Mouse (Mus musculus): ENCODE data around the gene Ddi2. TPM values are rescaled to one million over a fixed set of nuclear protein-coding genes. Genes with fewer than 3 reads are reported as not detected.
A peak's percentile ranks its signal among the peaks of the same experiment; 100 is the strongest.

The Ddi2 gene
- polyA plus RNA-seq, 1 experiment from 2014 or later, result 22.5 TPM

DNA sequence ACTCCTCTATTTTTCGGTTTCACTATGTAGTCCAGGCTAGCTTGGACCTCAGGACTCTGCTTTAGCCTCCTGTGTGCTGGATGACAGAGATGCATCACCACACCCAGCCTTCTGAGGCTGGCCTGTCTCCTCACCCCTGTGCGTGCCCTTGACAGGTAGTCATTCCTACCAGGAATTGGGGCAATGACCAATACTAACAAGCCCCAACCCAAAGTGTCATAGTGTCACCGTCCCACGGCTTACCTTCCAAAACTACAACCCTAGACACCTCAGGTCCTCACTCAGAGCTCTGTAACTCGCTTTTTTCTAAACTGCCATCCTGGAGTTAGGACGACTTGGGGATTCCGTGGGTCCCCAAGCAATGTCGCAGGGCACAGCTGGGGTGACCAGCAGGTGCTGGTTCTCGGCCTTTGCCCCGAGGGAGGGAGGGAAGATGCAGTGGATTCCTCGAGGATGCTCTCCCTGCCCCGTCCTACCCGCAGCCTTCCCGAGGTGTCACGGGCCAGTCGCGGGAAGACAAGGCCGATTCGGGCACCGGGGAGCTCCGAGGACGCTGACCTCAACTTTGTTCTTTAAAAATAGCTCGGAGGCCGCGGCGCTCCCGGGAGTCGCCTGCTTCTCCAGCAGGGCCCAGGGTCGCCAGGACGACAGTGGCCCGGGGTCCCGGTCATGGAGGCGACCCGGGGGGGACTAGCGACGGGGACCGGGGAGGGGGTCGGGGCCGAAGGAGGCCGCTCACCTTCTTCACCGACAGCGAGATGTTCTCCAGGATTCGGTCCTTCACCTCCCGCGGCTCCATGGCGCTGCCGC is 59.9 kb downstream of the Ddi2 start:
- H3K4me1 ChIP-seq, result peaks cover 18% of the 10 kb centered on the region
- peaks cover 26% of the 10 kb centered on the region for H3K36me3 ChIP-seq
- H3K27me3 ChIP-seq, result no peaks in the 10 kb centered on the region
- H3K9ac ChIP-seq, result peak overlapping the region; percentile 96
- peak overlapping the region; percentile 89 for H3K4me3 ChIP-seq
- peak overlapping the region; percentile 79 for H3K4me2 ChIP-seq
- H3K9me3 ChIP-seq, result no peaks in the 10 kb centered on the region
- no peak for ATAC-seq (ENCODE audit: insufficient number of reproducible peaks, low FRiP score, low TSS enrichment, low read depth)
- peak overlapping the region; percentile 80 for H3K27ac ChIP-seq
- WGBS, result 4% methylated on average over 47 of the region's 47 CpGs

DNA sequence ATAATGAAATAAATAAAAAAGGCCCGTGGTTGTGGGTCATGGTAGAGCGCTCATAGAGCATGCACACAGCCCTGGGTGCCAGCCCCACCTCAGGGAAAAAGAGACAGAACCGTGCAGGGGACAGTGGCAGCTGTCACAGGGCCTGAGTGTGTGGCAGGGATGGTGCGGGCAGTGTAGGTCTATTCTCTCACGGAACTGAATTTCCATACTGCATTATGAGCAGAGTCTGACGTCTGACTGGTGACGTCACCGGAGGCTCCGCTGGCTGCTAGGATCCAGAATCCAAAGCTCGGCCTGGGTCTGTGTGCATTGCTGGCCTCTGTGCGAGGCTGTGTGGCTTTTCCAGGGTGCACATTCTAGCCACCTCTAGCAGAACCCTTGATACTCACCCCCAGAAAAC is 62.3 kb downstream of the Ddi2 start:
- ATAC-seq (ENCODE audit: insufficient number of reproducible peaks, low FRiP score, low TSS enrichment, low read depth), result no peak
- H3K4me1 ChIP-seq, result peaks cover 18% of the 10 kb centered on the region
- H3K9me3 ChIP-seq, result no peaks in the 10 kb centered on the region
- H3K9ac ChIP-seq, result no peak overlapping the region
- no peak overlapping the region for H3K4me3 ChIP-seq
- no peak overlapping the region for H3K4me2 ChIP-seq
- H3K27ac ChIP-seq, result no peak overlapping the region
- no peaks in the 10 kb centered on the region for H3K27me3 ChIP-seq
- H3K36me3 ChIP-seq, result peaks cover 39% of the 10 kb centered on the region
- 90% methylated on average over 11 of the region's 11 CpGs for WGBS

DNA sequence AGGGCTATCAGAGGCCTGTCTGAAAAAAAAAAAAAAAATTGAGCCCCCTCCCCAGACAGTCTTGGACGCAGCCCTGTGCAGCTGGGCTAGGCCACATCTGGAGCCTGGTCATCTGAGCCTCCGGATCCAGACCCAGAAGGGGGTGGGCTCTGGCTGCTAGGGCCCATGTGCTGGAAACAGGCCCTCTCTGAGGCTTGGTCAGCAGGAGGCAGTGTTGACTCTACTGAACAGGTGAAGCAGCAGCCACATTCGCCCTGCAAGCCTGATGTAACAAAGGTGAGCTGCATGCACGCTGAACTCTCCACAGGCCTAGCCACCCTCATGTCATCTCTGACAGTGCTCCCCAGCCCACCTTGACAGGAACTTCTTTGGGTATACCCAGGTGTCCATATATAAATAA is 63.5 kb downstream of the Ddi2 start:
- Histone ChIP-seq H3K27ac (no peak overlapping the region), H3K4me3 (no peak overlapping the region), H3K9me3 (no peaks in the 10 kb centered on the region), H3K36me3 (peaks cover 39% of the 10 kb centered on the region), H3K9ac (no peak overlapping the region), H3K4me2 (no peak overlapping the region), H3K27me3 (no peaks in the 10 kb centered on the region), H3K4me1 (peaks cover 15% of the 10 kb centered on the region)
- WGBS, result 51% methylated on average over 4 of the region's 4 CpGs
- no peak for ATAC-seq (ENCODE audit: insufficient number of reproducible peaks, low FRiP score, low TSS enrichment, low read depth)

DNA sequence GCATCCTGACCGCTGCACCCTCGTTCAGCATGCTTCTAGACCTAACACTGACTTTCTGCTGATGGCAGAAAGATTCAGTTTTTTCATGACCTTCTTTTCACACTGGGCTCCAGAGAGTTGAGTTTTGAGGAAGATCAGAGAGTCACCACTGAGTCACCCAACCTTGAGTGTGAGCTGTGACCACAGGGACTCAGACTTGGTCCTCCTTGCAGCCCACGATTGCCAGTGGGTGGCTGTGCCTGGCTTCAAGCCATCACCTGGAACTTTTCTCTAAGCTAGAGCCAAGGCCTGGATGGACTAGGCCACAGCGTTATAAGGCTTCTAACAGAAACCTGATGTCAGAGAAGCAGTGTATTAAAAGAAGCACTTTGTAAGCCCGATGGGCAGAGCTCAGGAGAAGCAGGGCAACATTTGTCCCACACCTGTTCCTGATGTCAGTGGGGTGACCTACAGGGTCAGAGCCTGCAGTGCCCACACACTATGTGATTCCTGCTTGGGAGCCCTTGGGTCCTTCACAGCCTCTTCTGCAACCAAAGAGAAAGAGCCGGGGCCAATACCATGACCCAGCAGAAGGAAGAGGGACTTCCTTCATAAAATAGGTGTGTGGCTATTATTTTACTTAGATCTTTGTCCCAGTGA is 64.3 kb downstream of the Ddi2 start:
- H3K27me3 ChIP-seq, result no peaks in the 10 kb centered on the region
- no peak overlapping the region for H3K4me3 ChIP-seq
- 81% methylated on average over 6 of the region's 6 CpGs for WGBS
- H3K9me3 ChIP-seq, result no peaks in the 10 kb centered on the region
- H3K36me3 ChIP-seq, result peaks cover 39% of the 10 kb centered on the region
- H3K9ac ChIP-seq, result no peak overlapping the region
- no peak overlapping the region for H3K4me2 ChIP-seq
- ATAC-seq (ENCODE audit: insufficient number of reproducible peaks, low FRiP score, low TSS enrichment, low read depth), result no peak
- peaks cover 10% of the 10 kb centered on the region for H3K4me1 ChIP-seq
- no peak overlapping the region for H3K27ac ChIP-seq

DNA sequence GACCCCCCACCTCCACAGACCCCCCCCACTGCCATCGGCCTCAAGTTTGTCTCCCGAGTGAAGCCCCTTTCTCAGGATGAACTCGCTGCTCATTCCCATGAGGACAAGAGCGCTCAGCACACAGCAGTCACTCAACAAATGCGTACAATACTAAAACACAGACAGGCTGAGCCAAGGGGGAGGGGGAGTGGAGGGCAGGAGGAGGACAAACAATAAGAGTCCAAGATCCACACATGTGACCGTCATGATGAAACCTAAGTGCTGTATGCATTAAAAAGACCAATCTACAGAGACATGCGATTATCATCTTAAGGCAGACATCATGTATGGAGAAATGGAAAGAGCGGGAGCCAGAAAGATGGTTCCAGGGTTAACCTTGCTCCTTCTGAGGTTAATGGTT is 66.3 kb downstream of the Ddi2 start:
- Histone ChIP-seq H3K4me1 (peaks cover 5% of the 10 kb centered on the region; the same call in 1 of the 2 replicates), H3K9ac (no peak overlapping the region), H3K4me2 (no peak overlapping the region), H3K36me3 (peaks cover 45% of the 10 kb centered on the region), H3K27ac (no peak overlapping the region), H3K4me3 (no peak overlapping the region), H3K9me3 (no peaks in the 10 kb centered on the region), H3K27me3 (no peaks in the 10 kb centered on the region)
- 87% methylated on average over 8 of the region's 8 CpGs for WGBS
- no peak for ATAC-seq (ENCODE audit: insufficient number of reproducible peaks, low FRiP score, low TSS enrichment, low read depth)

DNA sequence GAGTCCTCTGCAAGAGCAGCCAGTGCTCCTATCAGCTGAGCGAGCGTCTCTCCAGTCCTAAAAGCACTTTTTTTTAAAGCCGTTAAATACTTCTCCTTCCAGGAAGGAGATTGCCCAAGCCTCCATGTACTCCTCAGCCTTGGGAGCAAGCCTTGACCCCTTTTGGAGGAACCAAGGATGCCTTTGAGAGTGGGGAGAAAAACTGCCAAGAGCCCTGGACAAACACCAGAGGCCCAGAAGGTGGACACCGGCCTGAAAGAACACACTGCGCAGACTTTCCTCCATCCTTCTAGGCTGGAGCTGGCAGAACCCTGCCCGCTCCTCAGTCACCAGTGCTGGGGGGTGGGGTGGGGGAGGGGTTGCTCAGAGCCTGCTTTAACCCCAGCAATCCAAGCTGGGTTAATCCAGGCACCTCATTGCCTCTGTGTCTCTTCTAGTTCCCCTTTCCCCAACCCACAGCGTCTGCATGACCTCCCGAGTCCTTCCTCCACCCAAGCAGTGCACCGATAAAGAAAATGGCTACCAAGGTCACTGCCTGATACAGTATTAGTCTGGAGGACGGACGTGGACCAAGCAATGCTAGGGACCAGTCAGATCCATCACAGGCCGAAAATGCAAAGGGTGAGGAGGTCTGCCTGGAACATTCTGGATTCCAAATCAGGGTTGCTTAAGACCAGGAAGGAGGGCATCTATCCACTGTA is 67.2 kb downstream of the Ddi2 start:
- H3K4me2 ChIP-seq, result no peak overlapping the region
- H3K4me1 ChIP-seq, result peaks cover 6% of the 10 kb centered on the region; the same call in 1 of the 2 replicates
- 84% methylated on average over 12 of the region's 12 CpGs for WGBS
- H3K9ac ChIP-seq, result no peak overlapping the region
- H3K36me3 ChIP-seq, result peaks cover 43% of the 10 kb centered on the region
- H3K4me3 ChIP-seq, result no peak overlapping the region
- ATAC-seq (ENCODE audit: insufficient number of reproducible peaks, low FRiP score, low TSS enrichment, low read depth), result no peak
- H3K9me3 ChIP-seq, result no peaks in the 10 kb centered on the region
- no peak overlapping the region for H3K27ac ChIP-seq
- H3K27me3 ChIP-seq, result no peaks in the 10 kb centered on the region

DNA sequence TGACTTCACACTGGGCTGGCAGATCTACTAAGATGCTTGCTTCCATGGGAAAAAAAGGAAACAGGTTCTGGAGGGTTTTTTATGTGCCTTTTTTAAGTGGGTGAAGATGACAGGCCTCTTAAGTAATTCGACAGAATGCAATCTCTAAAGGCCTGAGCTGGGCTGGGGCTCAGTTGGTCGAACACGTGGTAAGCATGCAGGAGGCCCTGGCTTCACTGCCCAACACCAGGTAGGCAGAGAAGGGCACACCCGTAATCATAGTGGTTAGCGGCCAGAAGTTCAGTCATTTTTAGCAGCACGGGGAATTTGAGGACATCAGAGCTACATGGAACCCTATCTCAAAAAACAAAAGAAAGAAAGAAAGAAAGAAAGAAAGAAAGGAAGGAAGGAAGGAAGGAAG is 68.7 kb downstream of the Ddi2 start:
- WGBS, result 83% methylated on average over 6 of the region's 6 CpGs
- Histone ChIP-seq H3K36me3 (peaks cover 30% of the 10 kb centered on the region), H3K9me3 (no peaks in the 10 kb centered on the region), H3K4me1 (peaks cover 16% of the 10 kb centered on the region; the same call in 1 of the 2 replicates), H3K4me2 (no peak overlapping the region), H3K9ac (no peak overlapping the region), H3K4me3 (no peak overlapping the region), H3K27me3 (no peaks in the 10 kb centered on the region), H3K27ac (no peak overlapping the region)
- ATAC-seq (ENCODE audit: insufficient number of reproducible peaks, low FRiP score, low TSS enrichment, low read depth), result no peak

DNA sequence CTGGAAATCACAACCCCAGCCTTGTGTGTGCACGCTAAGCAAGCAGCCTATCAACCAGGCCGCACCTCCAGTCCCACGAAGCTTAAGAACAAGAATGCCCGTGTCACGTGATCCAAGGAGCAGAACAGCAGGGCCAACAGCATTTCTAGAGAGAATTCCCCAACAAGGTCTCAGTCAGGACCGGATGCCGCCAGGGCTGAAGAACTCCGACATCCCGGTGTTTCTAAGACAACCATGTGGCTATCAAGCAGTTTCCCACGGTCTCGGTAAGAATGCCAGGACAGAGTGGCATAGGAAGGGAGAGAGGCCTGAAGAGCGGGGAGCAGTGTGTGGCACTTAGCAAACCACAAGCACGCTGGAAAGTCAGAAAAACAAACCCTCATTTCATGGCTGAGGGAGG is 69.4 kb downstream of the Ddi2 start:
- Histone ChIP-seq H3K4me3 (no peak overlapping the region), H3K36me3 (peaks cover 29% of the 10 kb centered on the region)
- WGBS, result 88% methylated on average over 13 of the region's 13 CpGs

DNA sequence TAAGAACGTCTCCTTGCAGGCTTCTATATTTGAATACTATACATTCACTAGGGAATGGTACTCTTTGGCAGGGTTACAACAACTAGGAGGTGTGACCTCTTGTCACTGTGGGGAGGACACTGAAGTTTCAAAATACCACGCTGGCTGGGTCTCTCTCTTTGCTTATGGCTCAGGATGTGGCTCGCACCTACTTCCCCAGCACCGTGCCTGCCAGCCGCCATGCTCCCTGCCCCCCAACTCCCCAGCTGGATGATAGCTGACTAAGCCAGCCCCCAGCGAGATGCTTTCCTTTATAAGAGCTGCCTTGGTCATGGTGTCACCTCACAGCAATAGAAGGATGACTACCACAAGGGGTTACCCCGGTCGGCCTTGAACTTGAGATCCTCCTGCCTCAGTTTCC is 70.2 kb downstream of the Ddi2 start:
- peaks cover 29% of the 10 kb centered on the region; the same call in 1 of the 2 replicates for H3K4me1 ChIP-seq
- H3K27ac ChIP-seq, result no peak overlapping the region
- H3K4me3 ChIP-seq, result no peak overlapping the region
- H3K4me2 ChIP-seq, result no peak overlapping the region
- H3K9ac ChIP-seq, result no peak overlapping the region
- WGBS, result 80% methylated on average over 8 of the region's 8 CpGs
- no peaks in the 10 kb centered on the region for H3K9me3 ChIP-seq
- ATAC-seq (ENCODE audit: insufficient number of reproducible peaks, low FRiP score, low TSS enrichment, low read depth), result no peak
- peaks cover 32% of the 10 kb centered on the region for H3K36me3 ChIP-seq
- H3K27me3 ChIP-seq, result no peaks in the 10 kb centered on the region

More for the DNA sequence above, 69.4 kb downstream of the Ddi2 start:
- peak overlapping the region; percentile 8; the same call in 1 of the 2 replicates for H3K27ac ChIP-seq
- peaks cover 22% of the 10 kb centered on the region; the same call in 1 of the 2 replicates for H3K4me1 ChIP-seq
- H3K9ac ChIP-seq, result no peak overlapping the region
- no peak for ATAC-seq (ENCODE audit: insufficient number of reproducible peaks, low FRiP score, low TSS enrichment, low read depth)
- no peaks in the 10 kb centered on the region for H3K9me3 ChIP-seq
- no peaks in the 10 kb centered on the region for H3K27me3 ChIP-seq
- no peak overlapping the region for H3K4me2 ChIP-seq

DNA sequence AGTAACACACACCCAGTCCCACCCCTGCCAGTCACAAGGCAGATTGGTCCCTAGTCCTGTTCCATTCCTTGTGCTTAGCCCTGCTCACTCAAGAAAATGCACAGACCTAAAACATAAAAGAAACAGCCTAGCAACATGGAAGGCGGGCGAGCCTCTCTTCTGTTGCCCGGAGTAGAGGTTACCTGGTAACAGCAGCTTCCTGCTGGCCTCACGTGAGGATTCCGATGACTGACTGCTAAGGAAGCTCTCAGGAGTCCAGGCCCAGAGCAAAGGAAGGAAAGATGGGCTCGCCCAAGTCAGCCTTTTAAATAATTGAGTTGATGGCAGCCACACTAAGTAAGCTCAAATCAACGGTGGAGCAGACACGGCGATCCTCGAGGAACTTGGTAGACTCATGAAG is 71.3 kb downstream of the Ddi2 start:
- no peak overlapping the region for H3K27ac ChIP-seq
- 84% methylated on average over 10 of the region's 10 CpGs for WGBS
- no peak for ATAC-seq (ENCODE audit: insufficient number of reproducible peaks, low FRiP score, low TSS enrichment, low read depth)

DNA sequence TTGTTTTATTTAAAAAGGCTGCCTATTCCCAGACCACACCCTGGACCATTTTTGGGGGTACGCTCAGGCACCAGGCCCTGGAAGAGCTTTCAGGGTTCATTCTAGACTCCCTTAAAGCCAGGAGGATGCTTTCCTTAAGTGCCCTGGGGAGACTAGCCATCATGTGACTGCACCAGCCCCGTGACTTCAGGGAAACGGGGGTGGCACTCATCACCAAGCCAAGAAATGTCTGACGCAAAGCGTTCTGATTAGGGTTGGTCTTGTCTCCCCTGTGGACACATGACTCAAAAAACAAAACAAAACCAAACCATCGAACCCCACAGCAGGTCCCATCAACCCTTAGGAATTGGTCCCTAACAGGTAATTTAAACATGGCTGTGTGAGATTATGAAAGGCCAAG is 71.9 kb downstream of the Ddi2 start:
- Histone ChIP-seq H3K9me3 (no peaks in the 10 kb centered on the region), H3K27ac (no peak overlapping the region), H3K9ac (no peak overlapping the region), H3K4me1 (peaks cover 29% of the 10 kb centered on the region; the same call in 1 of the 2 replicates), H3K4me3 (no peak overlapping the region), H3K4me2 (no peak overlapping the region), H3K36me3 (peaks cover 28% of the 10 kb centered on the region), H3K27me3 (no peaks in the 10 kb centered on the region)
- ATAC-seq (ENCODE audit: insufficient number of reproducible peaks, low FRiP score, low TSS enrichment, low read depth), result no peak
- 88% methylated on average over 6 of the region's 6 CpGs for WGBS

More for the DNA sequence above, 71.3 kb downstream of the Ddi2 start:
- H3K9me3 ChIP-seq, result no peaks in the 10 kb centered on the region
- H3K27me3 ChIP-seq, result no peaks in the 10 kb centered on the region
- H3K9ac ChIP-seq, result no peak overlapping the region
- H3K4me2 ChIP-seq, result no peak overlapping the region
- H3K4me3 ChIP-seq, result no peak overlapping the region
- H3K4me1 ChIP-seq, result peaks cover 29% of the 10 kb centered on the region; the same call in 1 of the 2 replicates
- peaks cover 31% of the 10 kb centered on the region for H3K36me3 ChIP-seq

DNA sequence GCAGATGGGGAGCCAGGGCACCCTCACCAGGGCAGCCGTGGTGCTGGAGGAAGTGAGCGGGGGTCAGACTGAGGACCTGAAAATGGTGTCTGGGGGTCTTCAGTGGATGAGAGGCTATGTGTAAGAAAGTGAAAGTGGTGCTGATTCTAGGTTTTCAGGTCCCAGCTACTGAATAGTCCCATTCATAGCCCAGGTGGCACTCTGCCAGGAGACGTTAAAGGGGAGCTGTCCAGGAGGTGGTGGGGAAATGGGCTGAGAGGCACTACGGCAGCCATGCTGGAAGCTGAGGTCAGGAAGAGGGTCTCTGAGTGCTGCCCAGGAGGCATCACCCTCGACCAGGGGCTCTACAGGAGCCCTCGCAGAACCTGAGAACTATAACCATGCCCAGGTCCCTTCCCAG is 74.0 kb downstream of the Ddi2 start:
- Histone ChIP-seq H3K4me2 (peak overlapping the region; percentile 29), H3K27me3 (no peaks in the 10 kb centered on the region), H3K4me1 (peaks cover 29% of the 10 kb centered on the region; the same call in 1 of the 2 replicates), H3K9ac (no peak overlapping the region), H3K9me3 (no peaks in the 10 kb centered on the region), H3K4me3 (no peak overlapping the region), H3K36me3 (peaks cover 27% of the 10 kb centered on the region), H3K27ac (peak overlapping the region; percentile 73)
- 60% methylated on average over 6 of the region's 6 CpGs for WGBS
- no peak for ATAC-seq (ENCODE audit: insufficient number of reproducible peaks, low FRiP score, low TSS enrichment, low read depth)
